Mouse (Mus musculus): Measurements from ENCODE around the gene Gm13290.
"Not testable (repeated sequence)": the region's sequence is repeated elsewhere in the genome, so short reads cannot be mapped to it uniquely, and the experiment has no call there.

The Gm13290 gene

GRCm38 (mm10) chr4:88780320-88780719, 6.7 kb downstream of the Gm13290 start:
- in situ Hi-C loops (cut with MboI, MseI) = loop anchor here (5.0 kb wide), 1 partner anchor 38 kb away; no protein-coding TSS in a partner anchor

- in situ Hi-C loops (cut with MboI, MseI) = loop anchor here (5.0 kb wide), 1 partner anchor 40 kb away; no protein-coding TSS in a partner anchor
These were observed 8.2 kb downstream of the Gm13290 start, which contains the start of gene Ifnz for GRCm38 (mm10) chr4:88781831-88782230. TSS of gene Ifnz (plus strand) at chr4:88782131.

DNA sequence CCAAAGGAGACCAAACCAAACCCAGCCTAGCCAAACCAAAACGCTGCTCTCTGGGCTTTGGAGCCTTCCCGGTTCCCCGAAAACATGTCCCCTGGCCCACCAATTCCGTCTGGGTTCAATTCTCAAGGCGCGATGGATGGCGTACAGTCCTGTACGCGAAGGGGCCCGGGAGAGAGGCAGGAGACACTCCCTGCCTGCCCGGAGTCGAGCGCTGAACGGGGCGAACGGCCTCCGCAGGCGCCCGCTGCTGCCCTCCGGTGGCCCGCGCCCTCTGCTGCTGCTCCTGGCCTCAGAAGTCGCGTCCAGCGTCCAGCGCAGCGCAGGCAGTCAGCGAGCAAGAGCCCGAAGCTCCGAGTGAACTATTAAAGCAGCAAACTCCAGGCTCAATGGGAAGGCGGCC, 8.7 kb downstream of the Gm13290 start:
- in situ Hi-C loops (cut with MboI, MseI) = loop anchor here (5.0 kb wide), 1 partner anchor 40 kb away; no protein-coding TSS in a partner anchor

GRCm38 (mm10) chr4:88785409-88785808, 11.8 kb downstream of the Gm13290 start, which contains the start of gene Gm13276:
TSS of gene Gm13276 (plus strand) at chr4:88785709.
- in situ Hi-C loops (cut with MboI, MseI) = not testable (repeated sequence)

DNA sequence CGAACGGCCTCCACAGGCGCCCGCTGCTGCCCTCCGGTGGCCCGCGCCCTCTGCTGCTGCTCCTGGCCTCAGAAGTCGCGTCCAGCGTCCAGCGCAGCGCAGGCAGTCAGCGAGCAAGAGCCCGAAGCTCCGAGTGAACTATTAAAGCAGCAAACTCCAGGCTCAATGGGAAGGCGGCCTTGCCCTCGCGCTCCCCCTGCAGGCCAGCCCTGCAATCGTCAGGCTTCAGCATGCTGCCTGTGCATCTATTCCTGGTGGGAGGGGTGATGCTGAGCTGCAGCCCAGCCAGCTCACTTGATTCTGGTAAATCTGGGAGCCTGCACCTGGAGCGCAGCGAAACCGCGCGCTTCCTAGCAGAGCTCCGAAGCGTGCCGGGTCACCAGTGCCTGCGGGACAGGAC, 14.8 kb downstream of the Gm13290 start, which contains the start of gene Gm13277:
Gm13277 (plus strand) TSS at position 231 of the 400 bp plus-strand sequence.
- in situ Hi-C loops (cut with MboI, MseI) = not testable (repeated sequence)

- in situ Hi-C loops (cut with MboI, MseI) = not testable (repeated sequence)
These were observed 17.6 kb downstream of the Gm13290 start, which contains the start of gene Gm13278 for GRCm38 (mm10) chr4:88791250-88791649. TSS of gene Gm13278 (plus strand) at chr4:88791550.

DNA sequence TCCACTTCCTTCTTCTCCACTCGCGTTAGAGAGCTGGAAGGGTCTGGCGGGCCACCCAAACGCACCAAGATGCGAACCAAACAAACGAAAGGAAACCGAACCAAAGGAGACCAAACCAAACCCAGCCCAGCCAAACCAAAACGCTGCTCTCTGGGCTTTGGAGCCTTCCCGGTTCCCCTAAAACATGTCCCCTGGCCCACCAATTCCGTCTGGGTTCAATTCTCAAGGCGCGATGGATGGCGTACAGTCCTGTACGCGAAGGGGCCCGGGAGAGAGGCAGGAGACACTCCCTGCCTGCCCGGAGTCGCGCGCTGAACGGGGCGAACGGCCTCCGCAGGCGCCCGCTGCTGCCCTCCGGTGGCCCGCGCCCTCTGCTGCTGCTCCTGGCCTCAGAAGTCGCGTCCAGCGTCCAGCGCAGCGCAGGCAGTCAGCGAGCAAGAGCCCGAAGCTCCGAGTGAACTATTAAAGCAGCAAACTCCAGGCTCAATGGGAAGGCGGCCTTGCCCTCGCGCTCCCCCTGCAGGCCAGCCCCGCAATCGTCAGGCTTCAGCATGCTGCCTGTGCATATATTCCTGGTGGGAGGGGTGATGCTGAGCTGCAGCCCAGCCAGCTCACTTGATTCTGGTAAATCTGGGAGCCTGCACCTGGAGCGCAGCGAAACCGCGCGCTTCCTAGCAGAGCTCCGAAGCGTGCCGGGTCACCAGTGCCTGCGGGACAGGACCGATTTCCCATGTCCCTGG, 20.5 kb downstream of the Gm13290 start, which contains the start of gene Gm13275:
Gm13275 (plus strand) TSS at position 552 of the 740 bp plus-strand sequence.
- in situ Hi-C loops (cut with MboI, MseI) = not testable (repeated sequence)

GRCm38 (mm10) chr4:88797097-88797496, 23.5 kb downstream of the Gm13290 start, which contains the start of gene Gm13279:
TSS of gene Gm13279 (plus strand) at chr4:88797397.
- in situ Hi-C loops (cut with MboI, MseI) = not testable (repeated sequence)

DNA sequence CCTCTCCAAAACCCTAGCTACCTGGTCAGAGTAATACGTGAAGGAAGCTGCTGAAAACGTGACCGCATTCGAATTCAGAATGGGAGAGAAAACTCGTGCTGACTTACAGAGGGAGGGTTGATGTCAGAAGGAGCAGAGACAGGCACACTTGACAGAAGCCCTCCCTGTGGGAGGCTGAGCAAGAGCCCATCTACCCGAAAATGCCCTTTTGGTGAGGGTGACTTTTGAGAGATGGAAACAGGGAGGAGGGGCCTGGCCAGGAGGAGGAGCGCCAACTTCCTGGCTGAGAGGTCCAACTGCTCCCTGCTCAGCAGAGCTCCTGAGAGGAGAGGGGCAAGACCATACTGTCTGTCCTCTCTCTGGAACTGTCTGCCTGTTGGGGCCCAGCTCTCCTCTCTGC, 25.7 kb downstream of the Gm13290 start, which contains the start of gene Gm13285:
Gm13285 (plus strand) TSS at position 301 of the 400 bp plus-strand sequence.
- in situ Hi-C loops (cut with MboI, MseI) = not testable (repeated sequence)

DNA sequence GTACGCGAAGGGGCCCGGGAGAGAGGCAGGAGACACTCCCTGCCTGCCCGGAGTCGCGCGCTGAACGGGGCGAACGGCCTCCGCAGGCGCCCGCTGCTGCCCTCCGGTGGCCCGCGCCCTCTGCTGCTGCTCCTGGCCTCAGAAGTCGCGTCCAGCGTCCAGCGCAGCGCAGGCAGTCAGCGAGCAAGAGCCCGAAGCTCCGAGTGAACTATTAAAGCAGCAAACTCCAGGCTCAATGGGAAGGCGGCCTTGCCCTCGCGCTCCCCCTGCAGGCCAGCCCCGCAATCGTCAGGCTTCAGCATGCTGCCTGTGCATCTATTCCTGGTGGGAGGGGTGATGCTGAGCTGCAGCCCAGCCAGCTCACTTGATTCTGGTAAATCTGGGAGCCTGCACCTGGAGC, 29.3 kb downstream of the Gm13290 start, which contains the start of gene Gm13287:
Gm13287 (plus strand) TSS at position 301 of the 400 bp plus-strand sequence.
- in situ Hi-C loops (cut with MboI, MseI) = not testable (repeated sequence)

DNA sequence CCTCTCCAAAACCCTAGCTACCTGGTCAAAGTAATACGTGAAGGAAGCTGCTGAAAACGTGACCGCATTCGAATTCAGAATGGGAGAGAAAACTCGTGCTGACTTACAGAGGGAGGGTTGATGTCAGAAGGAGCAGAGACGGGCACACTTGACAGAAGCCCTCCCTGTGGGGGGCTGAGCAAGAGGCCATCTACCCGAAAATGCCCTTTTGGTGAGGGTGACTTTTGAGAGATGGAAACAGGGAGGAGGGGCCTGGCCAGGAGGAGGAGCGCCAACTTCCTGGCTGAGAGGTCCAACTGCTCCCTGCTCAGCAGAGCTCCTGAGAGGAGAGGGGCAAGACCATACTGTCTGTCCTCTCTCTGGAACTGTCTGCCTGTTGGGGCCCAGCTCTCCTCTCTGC, 31.6 kb downstream of the Gm13290 start, which contains the start of gene Gm13288:
Gm13288 (plus strand) TSS at position 301 of the 400 bp plus-strand sequence.
- in situ Hi-C loops (cut with MboI, MseI) = not testable (repeated sequence)

DNA sequence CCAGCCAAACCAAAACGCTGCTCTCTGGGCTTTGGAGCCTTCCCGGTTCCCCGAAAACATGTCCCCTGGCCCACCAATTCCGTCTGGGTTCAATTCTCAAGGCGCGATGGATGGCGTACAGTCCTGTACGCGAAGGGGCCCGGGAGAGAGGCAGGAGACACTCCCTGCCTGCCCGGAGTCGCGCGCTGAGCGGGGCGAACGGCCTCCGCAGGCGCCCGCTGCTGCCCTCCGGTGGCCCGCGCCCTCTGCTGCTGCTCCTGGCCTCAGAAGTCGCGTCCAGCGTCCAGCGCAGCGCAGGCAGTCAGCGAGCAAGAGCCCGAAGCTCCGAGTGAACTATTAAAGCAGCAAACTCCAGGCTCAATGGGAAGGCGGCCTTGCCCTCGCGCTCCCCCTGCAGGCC, 32.1 kb downstream of the Gm13290 start:
- in situ Hi-C loops (cut with MboI, MseI) = not testable (repeated sequence)

DNA sequence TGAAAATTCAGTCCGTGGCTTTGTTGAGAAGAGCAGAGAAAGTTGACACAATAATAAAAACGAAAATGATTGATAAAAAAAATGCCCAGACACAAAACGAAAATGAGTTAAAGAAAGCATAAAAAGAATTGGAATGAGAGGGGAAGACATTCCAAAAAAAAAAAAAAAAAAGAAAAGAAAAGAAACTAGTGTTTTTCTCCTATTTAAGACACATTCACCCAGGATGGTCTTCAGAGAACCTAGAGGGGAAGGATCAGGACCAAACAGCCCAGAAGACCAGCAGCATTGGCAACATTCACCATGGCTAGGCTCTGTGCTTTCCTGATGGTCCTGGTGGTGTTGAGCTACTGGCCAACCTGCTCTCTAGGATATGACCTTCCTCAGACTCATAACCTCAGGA, 42.3 kb downstream of the Gm13290 start, which contains the start of gene Ifna7:
Ifna7 (plus strand) TSS at position 301 of the 400 bp plus-strand sequence.
- in situ Hi-C loops (cut with MboI, MseI) = no loop called here

- in situ Hi-C loops (cut with MboI, MseI) = no loop called here
These were observed 46.0 kb downstream of the Gm13290 start, which contains the start of gene Ifna11 for GRCm38 (mm10) chr4:88819659-88820058. TSS of gene Ifna11 (plus strand) at chr4:88819959.

GRCm38 (mm10) chr4:88822995-88823394, 49.4 kb downstream of the Gm13290 start:
- in situ Hi-C loops (cut with MboI, MseI) = no loop called here

Measured in regulatory T cell (primary cell).